Mouse (Mus musculus) erythroblast, embryonic 14.5 days (primary cell): ENCODE results near the gene Srsf5.

Source experiments
- GATA1 ChIP-seq: IDR thresholded peaks from 2 replicates; pipeline ENCODE4 v1.6.1; 2012; ENCODE audit warnings: low read length, inconsistent platforms, mixed read lengths
- TAL1 ChIP-seq: IDR thresholded peaks from 3 replicates; pipeline ENCODE4 v1.6.1; 2012; ENCODE audit warnings: low read length, inconsistent platforms, mixed read lengths

GRCm38 (mm10) chr12:80983695-80984094, 38.4 kb downstream of the Srsf5 start:
- TF ChIP-seq GATA1 (no peak), TAL1 (no peak)
